Mouse (Mus musculus): ENCODE data around the gene Slc9a9.

GRCm38 (mm10) chr9:94927101-94927500, 257.4 kb downstream of the Slc9a9 start:
- no peak for TF ChIP-seq GATA1 (IDR thresholded peaks at IDR 0.05; ENCODE audit: low read depth, low read length)
- no peak for TF ChIP-seq EP300 (IDR thresholded peaks at IDR 0.05; ENCODE audit: low read depth in 1 of 2, low read length in 2 of 2)
- no peak for TF ChIP-seq ZNF384 (IDR thresholded peaks at IDR 0.05; ENCODE audit: low read depth, low read length)
- TF ChIP-seq ZC3H11A (IDR thresholded peaks at IDR 0.05; ENCODE audit: low read depth, low read length), result no peak
- TF ChIP-seq ZMIZ1 (IDR thresholded peaks at IDR 0.05; ENCODE audit: low read depth, low read length), result no peak
- no peak for TF ChIP-seq POLR2A (IDR thresholded peaks at IDR 0.05; ENCODE audit: control insufficient read depth in 1 of 2, insufficient read depth in 1 of 2, low read depth in 1 of 2, low read length in 2 of 2, poor library complexity in 1 of 2)
- TF ChIP-seq CTCF (IDR thresholded peaks at IDR 0.05 in 2 of 3, conservative IDR thresholded peaks at IDR 0.05 in 1 of 3; ENCODE audit: control insufficient read depth in 1 of 3, insufficient read depth in 1 of 3, low read depth in 2 of 3, low read length in 3 of 3, poor library complexity in 1 of 3, severe bottlenecking in 1 of 3), result peak in 2 of 3 experiments; percentile 4 to 16; a peak in 2 of 6 replicates
- no peak for TF ChIP-seq NRF1 (IDR thresholded peaks at IDR 0.05; ENCODE audit: insufficient read depth, low read depth, low read length, poor library complexity, severe bottlenecking)

Data from MEL (cell line).